Mouse (Mus musculus) thymus, adult 2 months (tissue): ENCODE data around the gene Col25a1. TPM values are rescaled to one million over a fixed set of nuclear protein-coding genes. Genes with fewer than 3 reads are reported as not detected.

Experiments
- DNase-seq: peaks from one replicate; pipeline ENCODE4 v3.0.0; 2021
- H3K27ac ChIP-seq: fragments of 200-500 bp; 2 replicates; pipeline ENCODE4 v1.5.1; 2012; ENCODE audit warnings: low read length, control low read depth; ENCODE audit not compliant: control insufficient read depth, insufficient read depth
- H3K27me3 ChIP-seq: fragments of 200-500 bp; 2 replicates; pipeline ENCODE4 v1.6.1; 2012; ENCODE audit warnings: mild to moderate bottlenecking, low read length, moderate library complexity, mixed read lengths; ENCODE audit not compliant: control insufficient read depth, insufficient read depth
- H3K36me3 ChIP-seq: fragments of 200-500 bp; 2 replicates; pipeline ENCODE4 v1.6.1; 2012; ENCODE audit warnings: mild to moderate bottlenecking, low read length, moderate library complexity; ENCODE audit not compliant: control insufficient read depth, insufficient read depth
- H3K4me1 ChIP-seq: fragments of 200-500 bp; replicated peaks from 2 replicates; pipeline ENCODE4 v1.6.1; 2012; ENCODE audit warnings: low read length; ENCODE audit not compliant: control insufficient read depth, insufficient read depth
- H3K4me3 ChIP-seq: fragments of 200-500 bp; 2 replicates; pipeline ENCODE4 v1.5.1; 2012; ENCODE audit warnings: mild to moderate bottlenecking, low read length, control low read depth, moderate library complexity; ENCODE audit not compliant: control insufficient read depth, insufficient read depth
- CTCF ChIP-seq: fragments of 200-500 bp; IDR thresholded peaks from 2 replicates; pipeline ENCODE4 v1.5.1; 2012; ENCODE audit warnings: mild to moderate bottlenecking, control low read depth, low read length, moderate library complexity, borderline replicate concordance; ENCODE audit not compliant: control insufficient read depth, poor library complexity, insufficient read depth; ENCODE audit errors: extremely low read depth
- POLR2A ChIP-seq: fragments of 200-500 bp; IDR thresholded peaks from 2 replicates; pipeline ENCODE4 v1.6.1; 2012; ENCODE audit warnings: mild to moderate bottlenecking, low read length, control low read depth, moderate library complexity; ENCODE audit not compliant: control insufficient read depth, poor library complexity, insufficient read depth; ENCODE audit errors: extremely low read depth
- WGBS: fragments of 180-500 bp; shearing (Covaris S2); methylation state at CpG from one replicate; pipeline ENCODE4 v1.1.7; 2018; 5-methylcytosine and 5-hydroxymethylcytosine counted together
- polyA plus RNA-seq: library from polyadenylated mRNA; depleted of rRNA; stranded (reverse); fragments of >200 nt; gene quantifications from 2 replicates; pipeline ENCODE4 v1.2.3, GENCODE M21; 2012

The Col25a1 gene
- polyA plus RNA-seq, 1 experiment, result not detected

- no peak for DNase-seq
- Histone ChIP-seq H3K27ac (no peak overlapping the region), H3K27me3 (no peaks in the 10 kb centered on the region), H3K4me1 (no peaks in the 10 kb centered on the region), H3K4me3 (no peak overlapping the region), H3K36me3 (no peaks in the 10 kb centered on the region)
- TF ChIP-seq CTCF, result no peak
- no peak for TF ChIP-seq POLR2A
- 92% methylated on average over 7 of the region's 7 CpGs for WGBS
These were observed 417.8 kb downstream of the Col25a1 start for GRCm38 (mm10) chr3:130549066-130549465.

- no peak overlapping the region for H3K4me3 ChIP-seq
- no peaks in the 10 kb centered on the region for H3K4me1 ChIP-seq
These were observed 425.0 kb downstream of the Col25a1 start for GRCm38 (mm10) chr3:130556263-130556662.

GRCm38 (mm10) chr3:130565586-130565985 is 434.3 kb downstream of the Col25a1 start:
- H3K27ac ChIP-seq, result no peak overlapping the region
- TF ChIP-seq POLR2A (no peak), CTCF (no peak)
- 94% methylated on average over 6 of the region's 6 CpGs for WGBS
- no peak overlapping the region for H3K4me3 ChIP-seq
- no peaks in the 10 kb centered on the region for H3K27me3 ChIP-seq
- H3K36me3 ChIP-seq, result no peaks in the 10 kb centered on the region
- no peak for DNase-seq
- H3K4me1 ChIP-seq, result no peaks in the 10 kb centered on the region

More at GRCm38 (mm10) chr3:130556263-130556662, 425.0 kb downstream of the Col25a1 start:
- WGBS, result 50% methylated on average over 1 of the region's 1 CpGs
- H3K36me3 ChIP-seq, result no peaks in the 10 kb centered on the region
- no peak overlapping the region for H3K27ac ChIP-seq
- DNase-seq, result no peak
- no peaks in the 10 kb centered on the region for H3K27me3 ChIP-seq
- TF ChIP-seq POLR2A, result no peak
- TF ChIP-seq CTCF, result no peak

GRCm38 (mm10) chr3:130568331-130569095 is 437.2 kb downstream of the Col25a1 start:
- TF ChIP-seq POLR2A (no peak), CTCF (no peak)
- H3K4me1 ChIP-seq, result no peaks in the 10 kb centered on the region
- no peaks in the 10 kb centered on the region for H3K27me3 ChIP-seq
- H3K27ac ChIP-seq, result no peak overlapping the region
- no peak for DNase-seq
- H3K36me3 ChIP-seq, result no peaks in the 10 kb centered on the region
- WGBS, result 92% methylated on average over 16 of the region's 16 CpGs
- no peak overlapping the region for H3K4me3 ChIP-seq

GRCm38 (mm10) chr3:130573243-130573642 is 441.9 kb downstream of the Col25a1 start:
- no peak overlapping the region for H3K27ac ChIP-seq
- TF ChIP-seq CTCF (no peak), POLR2A (no peak)
- no peaks in the 10 kb centered on the region for H3K4me1 ChIP-seq
- H3K36me3 ChIP-seq, result no peaks in the 10 kb centered on the region
- no peak overlapping the region for H3K4me3 ChIP-seq
- no peaks in the 10 kb centered on the region for H3K27me3 ChIP-seq
- 82% methylated on average over 5 of the region's 5 CpGs for WGBS
- no peak for DNase-seq

GRCm38 (mm10) chr3:130574652-130575051 is 443.4 kb downstream of the Col25a1 start:
- Histone ChIP-seq H3K4me1 (no peaks in the 10 kb centered on the region), H3K4me3 (no peak overlapping the region), H3K27ac (no peak overlapping the region), H3K36me3 (no peaks in the 10 kb centered on the region), H3K27me3 (no peaks in the 10 kb centered on the region)
- DNase-seq, result peak; percentile 9
- 19% methylated on average over 5 of the region's 5 CpGs for WGBS
- TF ChIP-seq POLR2A, result no peak
- no peak for TF ChIP-seq CTCF

GRCm38 (mm10) chr3:130576683-130577082 is 445.4 kb downstream of the Col25a1 start:
- 68% methylated on average over 6 of the region's 6 CpGs for WGBS
- H3K27me3 ChIP-seq, result no peaks in the 10 kb centered on the region
- peak; percentile 17 for DNase-seq
- no peak overlapping the region for H3K27ac ChIP-seq
- H3K4me3 ChIP-seq, result no peak overlapping the region
- no peaks in the 10 kb centered on the region for H3K36me3 ChIP-seq
- no peak for TF ChIP-seq CTCF
- H3K4me1 ChIP-seq, result no peaks in the 10 kb centered on the region
